Mouse (Mus musculus) lung, adult 2 months (tissue): ENCODE data around the gene Asic5.

Experiments used
- CTCF ChIP-seq: fragments of 200-500 bp; IDR thresholded peaks from 2 replicates; pipeline ENCODE4 v1.5.1; 2011; ENCODE audit warnings: mild to moderate bottlenecking, low read length, control low read depth; ENCODE audit not compliant: insufficient read depth
- POLR2A ChIP-seq: fragments of 200-500 bp; IDR thresholded peaks from 2 replicates; pipeline ENCODE4 v1.6.1; 2011; ENCODE audit warnings: low read depth, mild to moderate bottlenecking, control low read depth, low read length, borderline replicate concordance; ENCODE audit errors: extremely low read depth

GRCm38 (mm10) chr3:82029229-82029628 lies 47.1 kb downstream of the Asic5 start:
- TF ChIP-seq CTCF (peak; percentile 42), POLR2A (no peak)
